Mouse (Mus musculus): ENCODE measurements around the gene Tsc2.

DNA sequence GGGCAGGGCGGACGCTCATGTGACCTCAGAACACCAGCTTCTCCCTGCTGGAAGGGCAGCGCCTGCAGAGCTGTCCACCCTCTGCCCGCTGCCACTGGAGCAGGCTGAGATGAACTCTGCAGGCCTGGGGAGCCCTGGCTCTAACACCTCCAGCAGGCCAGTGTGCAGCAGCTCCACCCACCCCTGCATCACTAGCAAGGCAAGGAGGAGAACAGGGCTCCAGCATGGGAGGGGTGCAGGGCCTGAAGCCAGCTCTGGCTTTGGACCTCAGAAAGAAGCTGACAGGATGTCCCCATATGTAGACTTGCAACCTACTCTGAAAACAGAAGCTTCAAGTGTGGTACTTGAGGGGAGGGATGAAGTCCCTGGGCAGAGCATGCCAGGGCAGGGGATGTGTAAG lies 31.9 kb downstream of the Tsc2 start:
- TF ChIP-seq MAX (IDR thresholded peaks at IDR 0.05; ENCODE audit: low read length) (no peak), SMC3 (IDR thresholded peaks at IDR 0.05; ENCODE audit: low read depth, low read length) (no peak), ETS1 (conservative IDR thresholded peaks at IDR 0.05; ENCODE audit: low read depth, low read length) (no peak), E2F4 (IDR thresholded peaks at IDR 0.05; ENCODE audit: insufficient replicate concordance, low read depth, low read length) (no peak), USF1 (IDR thresholded peaks at IDR 0.05; ENCODE audit: low read depth, low read length) (no peak), POLR2A (IDR thresholded peaks at IDR 0.05; ENCODE audit: low read depth, low read length) (no peak), CTCF (conservative IDR thresholded peaks at IDR 0.05 in 1 of 2, IDR thresholded peaks at IDR 0.05 in 1 of 2; ENCODE audit: low read depth in 2 of 2, low read length in 2 of 2) (no peak), JUND (conservative IDR thresholded peaks at IDR 0.05; ENCODE audit: low read depth, low read length) (no peak), ELF1 (IDR thresholded peaks at IDR 0.05; ENCODE audit: low read depth, low read length) (no peak), HCFC1 (IDR thresholded peaks at IDR 0.05; ENCODE audit: low read depth, low read length) (no peak), USF2 (conservative IDR thresholded peaks at IDR 0.05; ENCODE audit: low read depth, low read length) (no peak), EP300 (IDR thresholded peaks at IDR 0.05; ENCODE audit: low read length) (no peak), MYC (IDR thresholded peaks at IDR 0.05; ENCODE audit: low read depth, low read length) (no peak), MEF2A (IDR thresholded peaks at IDR 0.05; ENCODE audit: borderline replicate concordance, low read depth, low read length) (no peak)
